22 mouse cellular contexts compared by ENCODE assay signal in the genomic region with DNA sequence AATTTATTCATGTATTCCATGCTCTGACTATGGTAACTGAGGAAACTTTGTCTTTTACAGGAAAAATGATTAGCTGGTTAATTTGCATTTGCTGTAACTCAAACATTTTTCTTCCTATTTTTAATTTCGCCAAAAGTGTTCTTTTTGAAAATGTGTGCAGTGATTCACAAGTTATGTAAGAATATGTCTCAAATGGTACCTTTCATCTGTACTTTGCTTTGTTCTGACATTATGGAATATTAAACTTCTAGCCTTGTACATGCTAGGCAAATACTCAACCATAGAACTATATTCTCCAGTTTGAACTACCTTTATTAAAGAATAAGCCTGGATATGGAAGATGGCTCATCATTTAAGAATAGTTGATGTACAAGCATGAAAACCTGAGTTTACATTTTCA.
A peak's percentile ranks its signal among the peaks of the same experiment; 100 is the strongest.
DNase-seq lines count a peak whose midpoint lies in the region; ATAC-seq lines count a peak whose summit lies in the region.
"Had no signal": no experiment of that assay in that cellular context is flagged by ENCODE, and none has a peak within 500 bp of the region (broad histone marks: within the 10 kb centered on the region; RNA-seq: fewer than 3 reads in every experiment).

No protein-coding gene starts in this region.

- ATAC-seq in frontal cortex, adult (ENCODE audit: low TSS enrichment), result peak; percentile 96
- ATAC-seq: activated CD4-positive, CD25-positive, alpha-beta regulatory T cell, adult 4 months; CD4-positive, CD25-positive, alpha-beta regulatory T cell, adult 4 months; forebrain, embryonic 14.5 days; forebrain, embryonic 16.5 days; Patski had no signal

- no peak for DNase-seq in frontal cortex, postnatal 25 days (ENCODE audit: low spot score in 2 of 2)
- DNase-seq in left cerebral cortex, adult 11 months (ENCODE audit: low spot score), result peak; percentile 14
- DNase-seq in left cerebral cortex, postnatal 14 days (ENCODE audit: low spot score in 2 of 2), result no peak
- DNase-seq in brain, adult 2 months (ENCODE audit: low read depth, low spot score), result peak; percentile 44
- DNase-seq in heart, adult 9 months (ENCODE audit: low spot score in 2 of 2), result no peak
- DNase-seq: adrenal gland, adult 8-10 months; adrenal gland, postnatal 14 days; adrenal gland, postnatal 36 days; B cell, adult 2 months; cerebellum, adult 11 months; cerebellum, adult 18-20 months; cerebellum, adult 8-10 months; cerebellum, adult 9-11 months; cerebellum, postnatal 14 days; cerebellum, postnatal 36 days; embryo, embryonic 11 days had no signal

- intact Hi-C loops in left cerebral cortex, postnatal 14 days (cut with DNase I), result no loop called here

Comparison
In these comparisons a context has a peak if more than half of its experiments do, and no peak if none do; other contexts are left out.
1. DNase-seq: peak in left cerebral cortex, adult 11 months (single experiment) and brain, adult 2 months (single experiment); none in frontal cortex, postnatal 25 days (0 of 2), left cerebral cortex, postnatal 14 days (0 of 2) and heart, adult 9 months (0 of 2).